Mouse (Mus musculus) kidney, embryonic 14.5 days (tissue): ENCODE results near the gene Nps. TPM values are rescaled to one million over a fixed set of nuclear protein-coding genes. Genes with fewer than 3 reads are reported as not detected.
"Not testable (repeated sequence)": the region's sequence is repeated elsewhere in the genome, so short reads cannot be mapped to it uniquely, and the experiment has no call there.

Experiments
- ATAC-seq: fragments of 200-750 bp; cut with Nextera tagmentation; 2 replicates; pipeline ENCODE4 v1.8.0; 2017; ENCODE audit warnings: moderate number of reproducible peaks, mild to moderate bottlenecking, moderate TSS enrichment, moderate library complexity; ENCODE audit not compliant: low FRiP score, low TSS enrichment
- H3K27ac ChIP-seq: fragments of 300-500 bp; sonication (generic); 2 replicates; pipeline ENCODE4 v1.5.1; 2014; ENCODE audit warnings: low read depth, mild to moderate bottlenecking, low read length, moderate library complexity, mixed read lengths
- H3K27me3 ChIP-seq: fragments of 300-500 bp; sonication (generic); 2 replicates; pipeline ENCODE4 v1.6.1; 2014; ENCODE audit warnings: mild to moderate bottlenecking, low read length; ENCODE audit not compliant: control insufficient read depth, insufficient read depth
- H3K36me3 ChIP-seq: fragments of 300-500 bp; sonication (generic); 2 replicates; pipeline ENCODE4 v1.6.1; 2014; ENCODE audit warnings: low read length, mixed read lengths; ENCODE audit not compliant: control insufficient read depth, insufficient read depth
- H3K4me1 ChIP-seq: fragments of 300-500 bp; sonication (generic); 2 replicates; pipeline ENCODE4 v1.6.1; 2014; ENCODE audit warnings: low read length, mixed read lengths; ENCODE audit not compliant: control insufficient read depth, insufficient read depth
- H3K4me2 ChIP-seq: fragments of 300-500 bp; sonication (generic); replicated peaks from 2 replicates; pipeline ENCODE4 v1.6.1; 2014; ENCODE audit warnings: low read depth, mild to moderate bottlenecking, low read length
- H3K4me3 ChIP-seq: fragments of 300-500 bp; sonication (generic); 2 replicates; pipeline ENCODE4 v1.5.1; 2014; ENCODE audit warnings: mild to moderate bottlenecking, low read length
- H3K9ac ChIP-seq: fragments of 300-500 bp; sonication (generic); 2 replicates; pipeline ENCODE4 v1.6.1; 2014; ENCODE audit warnings: low read depth, mild to moderate bottlenecking, low read length, moderate library complexity
- H3K9me3 ChIP-seq: fragments of 300-500 bp; sonication (generic); 2 replicates; pipeline ENCODE4 v1.6.1; 2016; ENCODE audit warnings: low read length; ENCODE audit not compliant: control insufficient read depth
- WGBS: fragments of 180-500 bp; shearing (Covaris S2); extraction: QIAGEN DNeasy Blood & Tissue Kit; methylation state at CpG from one replicate; pipeline ENCODE4 v1.1.7; 2014; 5-methylcytosine and 5-hydroxymethylcytosine counted together
- polyA plus RNA-seq: library from polyadenylated mRNA; unstranded; fragments of >200 nt; fragmentation: Nextera tagmentation; extraction: Ambion mirVana; gene quantifications from 2 replicates; pipeline ENCODE4 v1.2.1, GENCODE M21; 2014

Nps gene
- polyA plus RNA-seq: not detected in 2 replicates

GRCm38 (mm10) chr7:135258053-135258753 is at the start of gene Nps:
Gene Nps, plus strand, starts transcription at chr7:135258703.
- H3K9me3 ChIP-seq, H3K27ac ChIP-seq, H3K36me3 ChIP-seq, H3K4me2 ChIP-seq, H3K4me1 ChIP-seq, H3K27me3 ChIP-seq, H3K4me3 ChIP-seq, H3K9ac ChIP-seq, ATAC-seq: not testable (repeated sequence)
- WGBS: 92% methylated on average over 19 of the region's 19 CpGs

DNA sequence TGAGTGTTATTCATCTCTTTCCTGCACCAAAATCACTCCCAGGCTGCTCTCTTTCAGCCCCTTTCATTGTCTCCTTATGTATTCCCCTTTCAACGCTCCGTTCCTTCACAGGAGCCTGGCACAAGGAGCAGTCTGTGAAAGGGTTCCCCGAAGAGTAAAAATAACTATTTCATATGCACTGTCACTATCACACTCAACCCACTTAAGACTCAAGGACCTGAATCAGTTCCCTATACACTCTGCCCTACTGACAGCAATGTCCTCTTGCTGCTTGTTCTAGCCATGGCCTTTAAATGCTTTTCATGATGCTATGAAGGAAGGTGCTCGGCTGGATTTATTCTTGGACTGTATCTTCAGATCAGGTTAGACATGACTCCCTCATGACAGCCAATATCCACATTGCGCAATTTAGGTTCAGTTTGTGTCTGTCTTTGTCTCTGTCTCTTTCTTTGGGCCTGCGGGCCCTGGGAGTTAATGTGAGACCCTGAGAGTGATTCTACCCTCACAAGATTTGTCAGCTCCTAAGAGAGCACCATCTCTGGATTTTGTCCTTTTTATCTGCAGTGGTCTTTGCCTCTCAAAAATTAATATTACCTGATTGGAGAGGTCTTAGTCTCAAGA is 49.4 kb upstream of the Nps start:
- Histone ChIP-seq H3K36me3 (no peaks in the 10 kb centered on the region), H3K27me3 (no peaks in the 10 kb centered on the region), H3K4me2 (no peak overlapping the region), H3K9ac (no peak overlapping the region), H3K27ac (no peak overlapping the region), H3K4me1 (no peaks in the 10 kb centered on the region), H3K4me3 (no peak overlapping the region), H3K9me3 (no peaks in the 10 kb centered on the region)
- ATAC-seq: no peak
- 96% methylated on average over 6 of the region's 6 CpGs for WGBS

DNA sequence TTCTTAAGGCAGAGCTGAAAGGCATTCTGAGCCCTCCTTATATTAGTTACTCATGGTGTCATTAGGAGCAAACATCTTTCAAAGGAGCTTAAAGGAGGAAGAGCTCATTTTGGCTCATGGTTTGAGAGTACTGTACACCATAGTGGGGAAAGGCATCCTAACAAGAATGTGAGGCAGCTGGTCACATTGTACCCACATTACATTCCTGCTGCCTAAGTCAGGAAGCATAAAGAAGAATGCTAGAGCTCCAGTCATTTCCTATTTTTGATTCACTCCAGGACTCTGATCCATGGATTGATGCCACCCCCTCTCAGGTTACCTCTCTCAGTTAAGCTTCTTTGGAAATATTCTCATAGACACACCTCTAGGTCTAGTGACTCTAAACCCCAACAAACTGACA is 48.2 kb upstream of the Nps start:
- no peaks in the 10 kb centered on the region for H3K36me3 ChIP-seq
- no peaks in the 10 kb centered on the region for H3K27me3 ChIP-seq
- no peaks in the 10 kb centered on the region for H3K9me3 ChIP-seq
- H3K27ac ChIP-seq: no peak overlapping the region
- H3K9ac ChIP-seq: no peak overlapping the region
- H3K4me1 ChIP-seq: no peaks in the 10 kb centered on the region
- H3K4me2 ChIP-seq: no peak overlapping the region
- no peak overlapping the region for H3K4me3 ChIP-seq
- ATAC-seq: no peak

- no peaks in the 10 kb centered on the region for H3K36me3 ChIP-seq
- no peak overlapping the region for H3K4me3 ChIP-seq
- no peaks in the 10 kb centered on the region for H3K27me3 ChIP-seq
- no peaks in the 10 kb centered on the region for H3K4me1 ChIP-seq
- WGBS: 83% methylated on average over 2 of the region's 2 CpGs
- H3K9me3 ChIP-seq: no peaks in the 10 kb centered on the region
- no peak overlapping the region for H3K4me2 ChIP-seq
- no peak overlapping the region for H3K27ac ChIP-seq
- ATAC-seq: no peak
- no peak overlapping the region for H3K9ac ChIP-seq
Observed at GRCm38 (mm10) chr7:135210831-135211230, 47.7 kb upstream of the Nps start.

DNA sequence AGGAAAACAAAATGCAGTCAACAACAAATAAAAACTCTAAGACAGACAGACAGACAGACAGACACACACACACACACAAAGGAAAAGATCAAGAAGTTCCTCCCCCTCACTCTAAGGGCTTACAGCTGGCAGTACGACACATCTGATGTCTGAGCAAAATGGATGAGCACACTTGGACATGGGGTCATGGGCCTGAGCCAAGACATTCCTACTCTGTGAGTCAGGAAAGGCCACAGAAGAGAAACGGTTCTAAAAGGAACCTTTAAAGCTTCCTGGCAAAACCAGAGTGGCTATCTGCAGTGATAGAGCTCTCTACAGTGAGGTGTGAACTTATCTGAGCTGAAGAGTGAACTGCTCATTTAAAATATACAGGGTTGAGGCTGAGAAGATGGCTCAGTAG is 46.0 kb upstream of the Nps start:
- H3K9me3 ChIP-seq: no peaks in the 10 kb centered on the region
- H3K9ac ChIP-seq: no peak overlapping the region
- H3K4me2 ChIP-seq: no peak overlapping the region
- no peak overlapping the region for H3K4me3 ChIP-seq
- ATAC-seq: 0 out of 2 replicates have a peak, but pooled peaks have one; percentile 60
- no peak overlapping the region for H3K27ac ChIP-seq
- H3K36me3 ChIP-seq: no peaks in the 10 kb centered on the region
- no peaks in the 10 kb centered on the region for H3K4me1 ChIP-seq
- WGBS: 14% methylated on average over 2 of the region's 2 CpGs
- H3K27me3 ChIP-seq: no peaks in the 10 kb centered on the region

DNA sequence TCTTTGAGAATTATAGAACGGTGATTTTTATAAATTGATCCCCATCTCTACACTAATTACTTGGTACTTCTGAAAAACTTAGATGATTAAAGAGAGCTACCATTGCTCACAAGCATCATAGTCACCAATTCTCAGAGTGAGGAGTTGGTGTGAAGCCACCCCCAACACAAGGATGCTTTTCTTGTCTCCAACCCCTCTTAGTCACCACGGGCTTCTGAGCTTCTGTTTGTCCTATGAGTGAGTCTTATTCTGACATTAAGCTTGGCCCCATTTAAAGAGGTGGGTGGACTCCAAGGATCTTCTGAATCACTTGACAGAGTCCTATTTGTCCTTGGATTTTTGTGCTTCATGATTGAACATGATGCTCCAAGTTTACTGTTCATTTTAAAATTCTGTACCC is 37.0 kb upstream of the Nps start:
- no peaks in the 10 kb centered on the region for H3K4me1 ChIP-seq
- no peak for ATAC-seq
- H3K27me3 ChIP-seq: no peaks in the 10 kb centered on the region
- no peaks in the 10 kb centered on the region for H3K9me3 ChIP-seq
- no peak overlapping the region for H3K4me3 ChIP-seq
- H3K9ac ChIP-seq: no peak overlapping the region
- no peaks in the 10 kb centered on the region for H3K36me3 ChIP-seq
- no peak overlapping the region for H3K27ac ChIP-seq
- WGBS: 88% methylated on average over 2 of the region's 2 CpGs
- no peak overlapping the region for H3K4me2 ChIP-seq

- H3K27me3 ChIP-seq: no peaks in the 10 kb centered on the region
- no peak overlapping the region for H3K27ac ChIP-seq
- no peak for ATAC-seq
- H3K4me2 ChIP-seq: no peak overlapping the region
- H3K9me3 ChIP-seq: no peaks in the 10 kb centered on the region
- no peaks in the 10 kb centered on the region for H3K4me1 ChIP-seq
- no peak overlapping the region for H3K9ac ChIP-seq
- 93% methylated on average over 5 of the region's 5 CpGs for WGBS
- H3K4me3 ChIP-seq: no peak overlapping the region
- no peaks in the 10 kb centered on the region for H3K36me3 ChIP-seq
Observed at GRCm38 (mm10) chr7:135226021-135226420, 32.5 kb upstream of the Nps start.

DNA sequence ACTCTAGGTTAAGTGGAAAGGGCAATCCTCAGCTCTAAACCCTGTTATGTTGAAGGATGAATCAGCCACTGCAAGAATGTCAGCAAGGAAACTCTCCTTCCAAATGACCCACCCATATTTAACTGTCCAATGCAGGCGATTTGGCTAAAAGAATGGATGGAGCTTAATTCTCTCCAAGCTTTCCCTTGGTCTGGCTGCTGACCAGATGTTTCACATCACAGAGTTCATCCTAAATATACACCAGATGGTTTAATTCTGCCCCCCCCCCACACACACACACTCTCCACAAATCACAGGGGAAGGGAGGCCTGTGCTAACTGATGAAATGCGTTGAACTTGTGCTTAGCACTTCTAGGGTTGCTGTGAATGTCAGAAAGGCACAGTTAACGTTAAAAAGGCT is 21.4 kb upstream of the Nps start:
- WGBS: 28% methylated on average over 3 of the region's 3 CpGs
- Histone ChIP-seq H3K4me3 (no peak overlapping the region), H3K9me3 (no peaks in the 10 kb centered on the region), H3K4me2 (no peak overlapping the region), H3K9ac (no peak overlapping the region), H3K27me3 (no peaks in the 10 kb centered on the region; the same call in 1 of the 2 replicates), H3K4me1 (peaks cover 5% of the 10 kb centered on the region; the same call in 1 of the 2 replicates), H3K36me3 (no peaks in the 10 kb centered on the region), H3K27ac (no peak overlapping the region; the same call in 1 of the 2 replicates)
- peak; percentile 96 for ATAC-seq

DNA sequence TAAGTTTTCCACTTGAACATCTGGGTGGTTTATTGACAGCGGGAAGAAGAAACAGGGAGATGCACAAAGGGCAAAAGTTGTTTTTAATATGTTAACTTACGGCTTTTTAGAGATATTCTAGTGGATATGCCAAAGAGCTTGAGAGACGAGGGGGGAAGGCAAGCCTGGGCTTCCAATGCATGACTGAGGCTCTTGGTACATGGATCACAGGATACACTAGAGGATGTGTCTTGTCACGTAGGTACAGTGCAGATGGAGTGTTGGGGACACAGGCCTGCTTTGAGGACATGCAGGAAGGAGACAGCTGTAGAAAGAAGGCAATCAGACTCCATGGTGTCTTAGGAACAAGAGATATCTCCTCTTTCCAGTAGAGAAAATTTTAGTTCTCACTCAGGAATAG is 19.1 kb upstream of the Nps start:
- no peak for ATAC-seq

More for the DNA sequence above, 19.1 kb upstream of the Nps start:
- Histone ChIP-seq H3K36me3 (no peaks in the 10 kb centered on the region), H3K9ac (no peak overlapping the region), H3K4me1 (peaks cover 5% of the 10 kb centered on the region; the same call in 1 of the 2 replicates), H3K4me3 (no peak overlapping the region), H3K9me3 (no peaks in the 10 kb centered on the region), H3K27ac (no peak overlapping the region), H3K4me2 (no peak overlapping the region), H3K27me3 (no peaks in the 10 kb centered on the region; the same call in 1 of the 2 replicates)
- WGBS: 87% methylated on average over 4 of the region's 4 CpGs
